Mouse (Mus musculus) midbrain, embryonic 10.5 days (tissue): Measurements from ENCODE around the gene Akap13. TPM values are rescaled to one million over a fixed set of nuclear protein-coding genes. Genes with fewer than 3 reads are reported as not detected.
"Not testable (repeated sequence)": the region's sequence is repeated elsewhere in the genome, so short reads cannot be mapped to it uniquely, and the experiment has no call there.

Source experiments
- DNase-seq: peaks from one replicate; pipeline ENCODE4 v3.0.0-alpha.2; 2017; ENCODE audit warnings: low spot score
- H3K27ac ChIP-seq: fragments of 300-500 bp; sonication (generic); replicated peaks from 2 replicates; pipeline ENCODE4 v1.5.1; 2016; ENCODE audit warnings: mild to moderate bottlenecking
- H3K27me3 ChIP-seq: fragments of 300-500 bp; sonication (generic); 2 replicates; pipeline ENCODE4 v1.6.1; 2016; ENCODE audit warnings: low read depth, mild to moderate bottlenecking; ENCODE audit not compliant: poor library complexity, severe bottlenecking
- H3K36me3 ChIP-seq: fragments of 300-500 bp; sonication (generic); 2 replicates; pipeline ENCODE4 v1.6.1; 2016; ENCODE audit warnings: mild to moderate bottlenecking, moderate library complexity
- H3K4me1 ChIP-seq: fragments of 300-500 bp; sonication (generic); 2 replicates; pipeline ENCODE4 v1.6.1; 2016
- H3K4me3 ChIP-seq: fragments of 300-500 bp; sonication (generic); 2 replicates; pipeline ENCODE4 v1.5.1; 2016; ENCODE audit warnings: mild to moderate bottlenecking, moderate library complexity
- H3K9me3 ChIP-seq: fragments of 300-500 bp; sonication (generic); replicated peaks from 2 replicates; pipeline ENCODE4 v1.6.1; 2016; ENCODE audit warnings: mild to moderate bottlenecking
- WGBS: fragments of 180-500 bp; shearing (Covaris S2); methylation state at CpG from one replicate; pipeline ENCODE4 v1.1.7; 2016; 5-methylcytosine and 5-hydroxymethylcytosine counted together
- polyA plus RNA-seq: library from polyadenylated mRNA; unstranded; fragments of >200 nt; fragmentation: Nextera tagmentation; extraction: Ambion mirVana; gene quantifications from 2 replicates; pipeline ENCODE4 v1.2.1, GENCODE M21; 2016

Gene Akap13
- polyA plus RNA-seq, 1 experiment from 2014 or later: 29.0 TPM

DNA sequence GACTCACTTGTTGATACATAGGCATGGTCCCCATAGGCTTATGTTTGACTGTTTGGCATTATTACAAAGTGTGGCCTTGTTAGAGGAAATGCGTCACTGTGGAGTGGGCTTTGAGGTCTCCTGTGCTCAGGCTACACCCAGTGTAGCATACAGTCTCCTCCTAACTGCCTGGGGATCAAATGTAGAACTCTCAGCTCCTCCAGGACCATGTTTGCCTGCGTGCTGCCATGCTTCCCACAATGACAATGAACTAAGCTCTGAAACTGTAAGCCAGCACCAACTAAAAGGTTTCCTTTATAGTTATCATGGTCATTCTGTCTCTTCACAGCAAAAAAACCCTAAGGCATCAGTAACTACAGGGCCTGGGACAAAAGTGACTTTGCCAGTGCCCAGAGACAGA is 312.8 kb downstream of the Akap13 start:
- no peak for DNase-seq
- Histone ChIP-seq H3K27ac (no peak overlapping the region), H3K9me3 (no peaks in the 10 kb centered on the region), H3K27me3 (no peaks in the 10 kb centered on the region), H3K36me3 (peaks cover 32% of the 10 kb centered on the region), H3K4me1 (no peaks in the 10 kb centered on the region), H3K4me3 (no peak overlapping the region)
- 86% methylated on average over 2 of the region's 2 CpGs for WGBS

DNA sequence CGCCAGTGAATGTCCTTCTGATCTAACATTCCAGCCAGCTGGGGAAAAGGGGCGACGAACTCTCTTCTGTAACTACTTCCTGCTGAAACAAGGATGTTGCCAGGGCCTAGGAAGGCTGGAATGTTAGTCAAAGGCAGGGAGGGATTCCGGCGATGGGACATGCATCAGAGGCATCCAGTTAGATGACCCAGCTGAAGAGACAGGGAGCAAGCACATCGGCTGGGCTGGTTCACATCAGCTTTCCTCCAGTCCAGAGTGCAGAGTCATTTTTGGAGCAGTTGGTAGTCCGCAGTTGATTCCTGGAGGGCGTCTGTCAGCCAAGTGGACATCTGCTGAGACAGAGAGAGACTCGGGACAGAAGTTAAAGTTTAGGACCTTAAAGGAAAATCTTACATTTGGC is 314.6 kb downstream of the Akap13 start:
- no peaks in the 10 kb centered on the region for H3K4me1 ChIP-seq
- no peaks in the 10 kb centered on the region for H3K27me3 ChIP-seq
- H3K9me3 ChIP-seq: no peaks in the 10 kb centered on the region
- H3K36me3 ChIP-seq: peaks cover 41% of the 10 kb centered on the region
- WGBS: 90% methylated on average over 9 of the region's 9 CpGs
- no peak for DNase-seq
- H3K4me3 ChIP-seq: no peak overlapping the region
- H3K27ac ChIP-seq: no peak overlapping the region

DNA sequence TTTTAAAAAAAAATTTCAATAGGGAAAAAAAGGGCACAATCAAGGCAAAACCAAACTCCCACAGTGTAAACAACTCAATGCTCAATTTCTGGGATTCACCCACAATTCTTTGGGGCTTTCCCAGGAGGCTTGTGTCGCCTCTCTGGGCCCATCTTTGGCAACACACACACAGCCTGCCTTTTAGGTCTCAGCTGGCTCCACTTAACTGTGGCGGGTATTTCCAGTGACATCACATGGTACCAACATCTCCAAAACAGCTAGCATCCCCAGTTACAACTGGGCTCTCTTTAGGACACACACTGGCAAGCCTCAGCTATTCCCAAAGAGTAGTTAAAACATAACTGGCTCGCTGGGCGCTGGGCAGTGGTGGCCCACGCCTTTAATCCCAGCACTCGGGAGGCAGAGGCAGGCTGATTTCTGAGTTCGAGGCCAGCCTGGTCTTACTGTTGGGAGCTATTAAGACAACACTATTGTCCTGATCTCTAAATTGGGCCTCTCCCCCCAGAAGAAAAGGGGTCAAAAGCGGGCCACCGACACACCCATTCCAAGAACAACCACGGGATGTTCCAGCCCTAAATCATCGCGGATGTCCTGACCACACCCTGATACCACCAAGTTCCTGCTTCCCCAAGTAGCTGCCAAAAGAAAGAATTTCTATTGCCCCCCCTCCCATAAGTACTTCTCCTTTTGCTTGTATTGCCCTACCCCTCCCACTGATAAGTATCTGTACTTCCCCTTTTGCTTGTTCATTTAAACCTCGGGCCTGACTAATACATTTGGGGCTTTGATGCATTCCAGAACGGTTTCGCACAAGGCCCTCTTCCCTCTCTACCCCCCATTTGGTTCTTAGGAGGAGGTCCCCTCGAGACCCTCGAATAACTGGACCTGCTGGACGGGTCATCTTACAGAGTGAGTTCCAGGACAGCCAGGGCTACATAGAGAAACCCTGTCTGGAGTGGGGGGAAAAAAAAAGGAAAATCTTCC is 319.1 kb downstream of the Akap13 start:
- H3K27ac ChIP-seq, H3K4me1 ChIP-seq, H3K4me3 ChIP-seq, H3K27me3 ChIP-seq, DNase-seq, H3K9me3 ChIP-seq: not testable (repeated sequence)
- 95% methylated on average over 18 of the region's 18 CpGs for WGBS
- peaks cover 78% of the 10 kb centered on the region for H3K36me3 ChIP-seq

DNA sequence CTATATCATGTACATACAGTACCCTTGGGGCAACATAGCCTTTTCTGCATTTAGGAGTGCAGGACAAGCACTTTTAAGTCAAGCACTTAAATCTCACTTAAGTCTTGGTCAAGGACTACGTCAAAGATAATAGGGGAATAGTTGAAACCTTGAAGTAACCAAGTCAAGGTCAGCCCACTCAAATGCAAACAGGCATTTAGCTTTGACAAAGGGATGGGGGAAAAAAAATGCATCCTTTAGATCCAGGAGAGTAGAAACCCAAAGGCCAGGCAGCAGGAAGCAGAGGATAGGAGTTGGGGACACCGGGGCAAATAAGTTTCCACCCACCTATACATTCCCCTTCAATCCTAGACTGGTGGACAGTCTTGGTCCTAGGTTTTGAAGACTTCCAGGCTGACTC is 322.7 kb downstream of the Akap13 start:
- 93% methylated on average over 2 of the region's 2 CpGs for WGBS
- H3K36me3 ChIP-seq: peaks cover 62% of the 10 kb centered on the region

GRCm38 (mm10) chr7:75780812-75781211 is 325.5 kb downstream of the Akap13 start:
- DNase-seq: no peak
- Histone ChIP-seq H3K27me3 (no peaks in the 10 kb centered on the region), H3K27ac (peak overlapping the region; percentile 85; the same call in 1 of the 2 replicates), H3K9me3 (no peaks in the 10 kb centered on the region), H3K4me1 (peaks cover 14% of the 10 kb centered on the region), H3K36me3 (peaks cover 44% of the 10 kb centered on the region), H3K4me3 (peak overlapping the region; percentile 60)
- 38% methylated on average over 3 of the region's 5 CpGs for WGBS

More for the DNA sequence above, 322.7 kb downstream of the Akap13 start:
- H3K9me3 ChIP-seq: no peaks in the 10 kb centered on the region
- no peak overlapping the region for H3K27ac ChIP-seq
- H3K27me3 ChIP-seq: no peaks in the 10 kb centered on the region
- no peak overlapping the region for H3K4me3 ChIP-seq
- peaks cover 14% of the 10 kb centered on the region for H3K4me1 ChIP-seq
- DNase-seq: no peak

DNA sequence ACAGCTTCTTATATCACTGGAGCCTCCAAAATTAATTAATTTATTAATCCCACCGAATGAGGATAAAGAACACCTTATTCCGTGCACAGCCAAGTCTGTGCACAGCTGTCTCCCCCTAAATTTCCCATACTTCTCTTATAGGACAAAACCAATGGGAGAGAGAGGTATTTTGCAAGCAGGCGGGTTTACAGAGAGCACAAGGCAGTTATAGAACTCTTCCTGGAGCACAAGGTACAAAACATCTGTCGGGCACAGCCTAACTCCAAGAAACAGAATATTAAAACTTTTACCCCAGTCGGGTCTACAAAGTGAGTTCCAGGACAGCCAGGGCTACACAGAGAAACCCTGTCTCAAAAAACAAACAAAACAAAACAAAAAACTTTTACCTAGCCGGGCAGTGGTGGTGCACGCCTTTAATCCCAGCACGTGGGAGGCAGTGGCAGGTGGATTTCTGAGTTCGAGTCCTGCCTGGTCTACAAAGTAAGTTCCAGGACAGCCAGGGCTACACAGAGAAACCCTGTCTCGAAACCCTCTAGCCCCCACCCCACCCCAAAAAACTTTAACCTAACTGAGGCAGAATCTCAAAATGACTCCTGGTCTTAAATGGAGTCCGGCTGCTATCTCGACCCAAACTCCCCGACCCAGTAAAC is 326.1 kb downstream of the Akap13 start:
- Histone ChIP-seq H3K4me3 (peak overlapping the region; percentile 60), H3K4me1 (peaks cover 14% of the 10 kb centered on the region), H3K9me3 (no peaks in the 10 kb centered on the region), H3K27ac (peak overlapping the region; percentile 85), H3K27me3 (no peaks in the 10 kb centered on the region), H3K36me3 (peaks cover 38% of the 10 kb centered on the region)
- 8% methylated on average over 13 of the region's 13 CpGs for WGBS
- DNase-seq: no peak

DNA sequence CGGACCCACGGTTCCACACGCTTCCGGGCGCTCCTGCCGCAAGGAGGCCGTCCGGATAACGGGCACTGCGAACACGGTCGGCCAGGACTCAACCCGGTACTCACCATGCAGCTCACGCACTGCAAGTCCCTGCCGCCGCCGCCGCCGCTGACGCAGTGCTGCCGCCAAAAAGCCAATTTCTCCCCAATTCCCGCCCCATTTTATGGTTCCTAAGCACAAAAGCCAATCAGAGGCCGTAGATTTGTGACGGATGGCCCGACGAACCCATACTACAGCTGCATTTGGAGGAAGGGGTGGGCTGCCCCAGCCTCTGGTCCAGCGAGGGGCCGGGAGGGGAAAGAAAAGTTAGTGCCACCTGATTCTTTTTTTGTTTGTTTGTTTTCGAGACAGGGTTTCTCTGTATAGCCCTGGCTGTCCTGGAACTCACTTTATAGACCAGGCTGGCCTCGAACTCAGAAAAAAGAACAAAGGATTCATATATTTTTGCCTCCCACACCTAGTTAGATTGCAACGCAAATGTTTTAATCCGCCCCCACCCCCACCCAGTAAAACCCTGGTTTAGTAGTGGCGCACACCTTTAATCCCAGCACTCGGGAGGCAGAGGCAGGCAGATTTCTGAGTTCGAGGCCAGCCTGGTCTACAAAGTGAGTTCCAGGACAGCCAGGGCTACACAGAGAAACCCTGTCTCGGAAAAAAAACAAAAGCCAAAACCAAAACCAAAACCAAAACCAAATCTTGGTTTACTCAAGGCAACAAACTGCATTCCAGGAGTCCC is 326.8 kb downstream of the Akap13 start:
- peaks cover 31% of the 10 kb centered on the region for H3K36me3 ChIP-seq
- H3K4me3 ChIP-seq: peak overlapping the region; percentile 60
- WGBS: 12% methylated on average over 36 of the region's 36 CpGs
- H3K4me1 ChIP-seq: peaks cover 20% of the 10 kb centered on the region
- peak overlapping the region; percentile 85 for H3K27ac ChIP-seq
- peak; percentile 91 for DNase-seq
- H3K27me3 ChIP-seq: no peaks in the 10 kb centered on the region
- H3K9me3 ChIP-seq: no peaks in the 10 kb centered on the region

DNA sequence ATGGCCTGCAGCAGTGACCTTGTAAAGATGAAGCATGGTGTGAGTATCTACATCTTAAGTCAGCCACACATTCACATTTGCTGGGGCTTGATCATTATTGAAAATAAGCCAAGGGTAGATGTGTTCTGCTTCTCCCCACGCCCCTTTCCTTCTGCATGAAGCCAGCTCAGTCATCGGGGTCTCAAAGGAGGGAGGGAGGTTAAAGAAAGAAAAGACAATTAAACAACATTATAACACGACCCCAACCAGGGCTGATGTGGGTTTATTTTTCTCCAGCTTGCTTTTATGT is 327.3 kb downstream of the Akap13 start:
- peaks cover 26% of the 10 kb centered on the region for H3K36me3 ChIP-seq
- peak overlapping the region; percentile 85; the same call in 1 of the 2 replicates for H3K27ac ChIP-seq
- peaks cover 20% of the 10 kb centered on the region for H3K4me1 ChIP-seq
- 95% methylated on average over 3 of the region's 3 CpGs for WGBS
- H3K4me3 ChIP-seq: no peak overlapping the region
- no peaks in the 10 kb centered on the region for H3K27me3 ChIP-seq
- DNase-seq: no peak
- no peaks in the 10 kb centered on the region for H3K9me3 ChIP-seq

DNA sequence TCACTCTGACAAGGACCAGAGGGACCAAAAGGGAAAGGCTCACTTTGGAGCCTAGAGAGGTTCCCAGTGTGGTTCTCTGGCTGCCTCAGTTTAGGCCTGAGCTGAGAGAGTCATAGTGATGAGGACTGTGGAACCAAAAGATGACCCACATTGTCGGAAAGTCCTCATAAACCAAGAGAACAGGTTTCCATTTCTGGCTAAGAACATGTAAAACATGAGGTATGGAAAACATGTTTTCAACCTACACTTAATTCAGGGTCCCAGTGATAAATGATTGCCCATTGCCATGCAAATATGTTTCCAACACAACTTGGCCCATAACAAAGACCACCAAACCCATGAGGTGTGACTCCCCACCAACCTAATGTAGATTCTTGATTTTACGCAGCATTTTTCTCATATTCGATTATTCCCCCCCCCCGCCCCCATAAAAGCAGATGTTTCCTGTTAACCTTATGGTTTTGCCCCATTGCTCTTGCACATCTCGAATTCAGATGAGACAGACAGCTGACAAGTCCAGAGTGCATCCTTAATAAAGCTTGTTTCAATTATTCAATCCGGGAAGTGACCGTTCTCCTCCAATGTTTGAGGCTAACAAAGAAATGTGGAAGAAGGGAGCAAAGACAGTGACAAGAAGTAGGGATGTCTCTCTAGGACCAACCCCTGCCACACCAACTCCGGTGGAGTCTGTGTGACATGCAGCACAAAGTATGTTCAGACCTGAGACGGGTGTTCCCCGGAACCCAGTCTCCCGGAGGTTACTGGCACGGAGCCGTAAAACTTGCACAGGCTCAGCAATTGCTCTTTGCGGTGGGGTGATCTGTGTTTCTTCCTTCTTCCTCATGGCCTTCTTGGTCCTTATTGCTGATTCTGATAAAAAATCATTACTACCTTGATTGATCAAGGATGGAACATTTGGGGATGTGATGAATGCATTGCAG is 330.3 kb downstream of the Akap13 start:
- no peaks in the 10 kb centered on the region for H3K27me3 ChIP-seq
- 91% methylated on average over 14 of the region's 14 CpGs for WGBS
- no peak overlapping the region for H3K4me3 ChIP-seq
- DNase-seq: no peak
- H3K9me3 ChIP-seq: no peaks in the 10 kb centered on the region
- no peak overlapping the region for H3K27ac ChIP-seq
- H3K36me3 ChIP-seq: no peaks in the 10 kb centered on the region
- peaks cover 15% of the 10 kb centered on the region for H3K4me1 ChIP-seq

- no peak for DNase-seq
- H3K4me1 ChIP-seq: peaks cover 5% of the 10 kb centered on the region
- WGBS: 45% methylated on average over 1 of the region's 2 CpGs
- H3K9me3 ChIP-seq: no peaks in the 10 kb centered on the region
- no peak overlapping the region for H3K27ac ChIP-seq
- H3K36me3 ChIP-seq: no peaks in the 10 kb centered on the region
- no peak overlapping the region for H3K4me3 ChIP-seq
- no peaks in the 10 kb centered on the region for H3K27me3 ChIP-seq
Measured at GRCm38 (mm10) chr7:75786812-75787211, 331.5 kb downstream of the Akap13 start.

- no peak overlapping the region for H3K4me3 ChIP-seq
- WGBS: 78% methylated on average over 3 of the region's 3 CpGs
- no peaks in the 10 kb centered on the region for H3K27me3 ChIP-seq
- no peak overlapping the region for H3K27ac ChIP-seq
- no peak for DNase-seq
- no peaks in the 10 kb centered on the region for H3K36me3 ChIP-seq
- H3K9me3 ChIP-seq: no peaks in the 10 kb centered on the region
- H3K4me1 ChIP-seq: peaks cover 5% of the 10 kb centered on the region
Measured at GRCm38 (mm10) chr7:75787371-75787770, 332.0 kb downstream of the Akap13 start.
